Mouse (Mus musculus) C2C12 (cell line): ENCODE data around the gene Lhb. TPM values are rescaled to one million over a fixed set of nuclear protein-coding genes. Genes with fewer than 3 reads are reported as not detected.

Experiments used
- H3K27me3 ChIP-seq: one replicate; pipeline ENCODE4 v1.6.1; 2011; ENCODE audit not compliant: control insufficient read depth, insufficient read depth, insufficient read length
- H3K36me3 ChIP-seq: one replicate; pipeline ENCODE4 v1.6.1; 2011; ENCODE audit not compliant: control insufficient read depth, insufficient read depth
- H3K4me3 ChIP-seq: one replicate; pipeline ENCODE4 v1.5.1; 2011; ENCODE audit warnings: mild to moderate bottlenecking, control low read depth; ENCODE audit not compliant: poor library complexity, insufficient read depth, severe bottlenecking
- H3K79me2 ChIP-seq: one replicate; pipeline ENCODE4 v1.6.1; 2011; ENCODE audit not compliant: control insufficient read depth, insufficient read depth
- H3K79me3 ChIP-seq: one replicate; pipeline ENCODE4 v1.6.1; 2011; ENCODE audit warnings: low read depth, control low read depth
- H3ac ChIP-seq: one replicate; pipeline ENCODE3; 2011; ENCODE audit warnings: low read depth; ENCODE audit not compliant: control insufficient read depth, insufficient read length
- CEBPB ChIP-seq: IDR thresholded peaks from one replicate; pipeline ENCODE4 v1.6.1; 2011; ENCODE audit warnings: low read depth, mild to moderate bottlenecking, control low read depth, moderate library complexity
- CTCF ChIP-seq: IDR thresholded peaks from one replicate; pipeline ENCODE4 v1.5.1; 2011; ENCODE audit not compliant: control insufficient read depth, insufficient read depth, insufficient read length
- FOSL1 ChIP-seq: IDR thresholded peaks from one replicate; pipeline ENCODE4 v1.8.0; 2011; ENCODE audit warnings: mild to moderate bottlenecking, low read length; ENCODE audit not compliant: poor library complexity, insufficient read depth, severe bottlenecking
- MAX ChIP-seq: IDR thresholded peaks from one replicate; pipeline ENCODE4 v1.6.1; 2011; ENCODE audit warnings: mild to moderate bottlenecking, control low read depth
- MYOD1 ChIP-seq: IDR thresholded peaks from one replicate; pipeline ENCODE4 v1.6.1; 2011; ENCODE audit warnings: low read depth; ENCODE audit not compliant: control insufficient read depth, insufficient read length
- MYOG ChIP-seq: IDR thresholded peaks from one replicate; pipeline ENCODE4 v1.6.1; 2011; ENCODE audit not compliant: control insufficient read depth, insufficient read length; ENCODE audit errors: extremely low read depth
- USF1 ChIP-seq: IDR thresholded peaks from one replicate; pipeline ENCODE4 v1.6.1; 2011; ENCODE audit warnings: low read depth, mild to moderate bottlenecking, control low read depth, moderate library complexity
- polyA plus RNA-seq: library from polyadenylated mRNA; unstranded; fragments of >200 nt; fragmentation: generic; extraction: Trizol; gene quantifications from one replicate; pipeline ENCODE4 v1.2.1, GENCODE M21; 2012; ENCODE audit warnings: missing spikeins

The Lhb gene
- polyA plus RNA-seq, 1 experiment = not detected

DNA sequence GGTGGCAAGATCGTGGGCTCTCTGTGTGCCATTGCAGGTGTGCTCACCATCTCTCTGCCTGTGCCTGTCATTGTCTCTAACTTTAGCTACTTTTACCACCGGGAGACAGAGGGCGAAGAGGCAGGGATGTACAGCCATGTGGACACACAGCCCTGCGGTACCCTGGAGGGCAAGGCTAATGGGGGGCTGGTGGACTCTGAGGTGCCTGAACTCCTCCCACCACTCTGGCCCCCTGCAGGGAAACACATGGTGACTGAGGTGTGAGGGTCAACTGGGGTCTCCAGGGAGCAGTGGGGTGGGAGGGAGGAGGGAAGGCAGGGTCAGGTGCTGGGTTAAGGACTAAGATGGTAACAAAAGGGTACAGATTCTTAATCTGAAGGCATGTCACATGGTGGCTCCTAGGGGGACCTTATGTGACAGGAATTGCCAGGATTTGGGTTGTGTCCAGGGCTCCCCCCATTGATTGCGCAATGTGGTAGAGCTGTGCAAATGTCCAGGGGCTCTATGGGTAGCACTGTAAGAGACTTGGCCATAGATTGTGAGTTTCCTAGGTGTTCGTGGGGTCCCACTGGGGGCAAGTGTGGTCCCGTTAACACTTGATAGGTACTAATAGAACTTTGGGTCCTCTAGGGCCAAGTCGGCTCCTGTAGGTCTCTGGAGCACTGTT, 11.0 kb upstream of the Lhb start:
- TF ChIP-seq FOSL1 = no peak
- TF ChIP-seq MYOG = no peak
- TF ChIP-seq CEBPB = peak; percentile 67
- TF ChIP-seq MYOD1 = no peak
- no peak for TF ChIP-seq CTCF
- no peak for TF ChIP-seq MAX
- TF ChIP-seq USF1 = no peak
- Histone ChIP-seq H3K27me3 (peaks cover 31% of the 10 kb centered on the region), H3K36me3 (no peaks in the 10 kb centered on the region), H3K79me2 (no peaks in the 10 kb centered on the region), H3ac (no peak overlapping the region), H3K4me3 (no peak overlapping the region), H3K79me3 (no peaks in the 10 kb centered on the region)

GRCm38 (mm10) chr7:45412421-45412820, 8.2 kb upstream of the Lhb start:
- H3ac ChIP-seq = no peak overlapping the region
- H3K79me2 ChIP-seq = no peaks in the 10 kb centered on the region
- peaks cover 27% of the 10 kb centered on the region for H3K27me3 ChIP-seq

GRCm38 (mm10) chr7:45413113-45413863, 7.3 kb upstream of the Lhb start, which contains the start of gene Ntf5:
Gene Ntf5, plus strand, starts transcription at chr7:45413695.
- H3K79me2 ChIP-seq = no peaks in the 10 kb centered on the region
- no peaks in the 10 kb centered on the region for H3K36me3 ChIP-seq
- H3K27me3 ChIP-seq = peaks cover 22% of the 10 kb centered on the region
- H3K4me3 ChIP-seq = peak within 1 kb of the TSS; percentile 23
- H3ac ChIP-seq = peak within 1 kb of the TSS; percentile 56
- no peaks in the 10 kb centered on the region for H3K79me3 ChIP-seq
- TF ChIP-seq CEBPB (no peak), CTCF (no peak), USF1 (no peak), MYOD1 (no peak), MAX (no peak), MYOG (no peak), FOSL1 (no peak)

More at GRCm38 (mm10) chr7:45412421-45412820, 8.2 kb upstream of the Lhb start:
- no peak overlapping the region for H3K4me3 ChIP-seq
- TF ChIP-seq FOSL1 = no peak
- TF ChIP-seq MAX = no peak
- TF ChIP-seq MYOD1 = no peak
- no peak for TF ChIP-seq USF1
- TF ChIP-seq CEBPB = no peak
- TF ChIP-seq MYOG = no peak
- TF ChIP-seq CTCF = no peak
- no peaks in the 10 kb centered on the region for H3K79me3 ChIP-seq
- no peaks in the 10 kb centered on the region for H3K36me3 ChIP-seq

GRCm38 (mm10) chr7:45413864-45414739, 6.5 kb upstream of the Lhb start:
- H3K79me2 ChIP-seq = no peaks in the 10 kb centered on the region
- no peaks in the 10 kb centered on the region for H3K79me3 ChIP-seq
- peaks cover 17% of the 10 kb centered on the region for H3K27me3 ChIP-seq
- peak overlapping the region; percentile 23 for H3K4me3 ChIP-seq
- H3ac ChIP-seq = no peak overlapping the region
- no peak for TF ChIP-seq MYOG
- no peak for TF ChIP-seq CTCF
- no peak for TF ChIP-seq USF1
- TF ChIP-seq MYOD1 = no peak
- no peak for TF ChIP-seq MAX
- TF ChIP-seq CEBPB = no peak
- no peak for TF ChIP-seq FOSL1
- no peaks in the 10 kb centered on the region for H3K36me3 ChIP-seq

DNA sequence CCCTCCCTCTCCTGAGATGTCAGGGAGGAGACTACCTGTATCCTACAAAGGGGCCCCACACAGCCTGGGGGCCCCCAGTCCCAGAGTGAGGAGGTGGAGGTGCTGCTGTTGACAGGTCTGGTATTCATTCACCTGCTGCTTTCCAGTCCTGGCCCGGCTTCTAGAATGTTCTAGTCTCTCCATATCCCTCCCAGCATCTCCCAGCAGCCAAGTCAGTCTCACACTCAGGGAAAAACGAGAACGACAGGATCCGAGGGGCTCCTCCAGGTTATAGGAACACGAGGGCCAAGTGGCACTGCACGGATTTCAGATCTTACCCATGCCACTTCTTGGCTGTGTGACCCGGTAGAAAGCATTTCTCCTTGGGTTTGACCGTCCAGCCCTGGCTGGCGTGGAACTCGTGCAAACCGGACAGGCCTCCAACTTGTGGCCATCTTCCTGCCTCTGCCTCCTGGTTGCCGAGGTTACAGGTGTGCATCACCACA, 5.8 kb upstream of the Lhb start:
- no peaks in the 10 kb centered on the region for H3K36me3 ChIP-seq
- no peaks in the 10 kb centered on the region for H3K79me3 ChIP-seq
- H3K4me3 ChIP-seq = no peak overlapping the region
- TF ChIP-seq MAX (no peak), CTCF (no peak), FOSL1 (no peak), MYOD1 (no peak), CEBPB (no peak), USF1 (no peak), MYOG (no peak)
- peaks cover 12% of the 10 kb centered on the region for H3K27me3 ChIP-seq
- H3ac ChIP-seq = no peak overlapping the region
- no peaks in the 10 kb centered on the region for H3K79me2 ChIP-seq
